Mouse (Mus musculus): ENCODE measurements at regions not wholly inside any gene's neighbourhood (a gene's known extent, or its start where the extent isn't known, plus 50 kb on each side); places are given as distances from the start of the nearest gene placed in this dataset.
A peak's percentile ranks its signal among the peaks of the same experiment; 100 is the strongest.

DNA sequence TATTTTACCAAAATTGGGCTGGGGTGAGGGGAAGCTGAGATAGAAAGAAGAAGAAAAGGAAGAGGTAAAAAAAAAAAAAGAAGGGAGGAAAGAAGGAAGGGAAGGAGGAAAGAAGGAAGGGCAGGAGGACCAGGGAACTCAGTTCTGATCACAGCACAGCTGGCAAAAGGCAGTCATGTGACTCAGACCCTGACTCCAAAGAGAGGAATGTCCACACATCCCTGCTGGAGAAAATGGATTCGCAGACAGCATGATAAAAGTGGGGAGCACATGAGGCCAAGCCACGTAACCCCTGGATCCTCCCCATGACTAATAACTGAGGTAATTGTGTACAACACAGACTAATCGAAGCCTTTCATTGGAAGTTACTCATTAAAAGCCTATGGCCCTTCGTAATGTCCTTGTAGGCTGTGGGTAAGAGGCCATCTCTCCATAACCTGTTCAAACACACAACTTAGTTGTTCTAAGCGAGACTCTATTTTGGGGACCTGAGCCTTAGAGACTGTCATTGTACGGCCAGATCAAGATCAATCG lies 162.2 kb downstream of the Zfp36l1 start:
- H3K27me3 ChIP-seq (ENCODE audit: control insufficient read depth, insufficient read depth, low read length) = no peaks in the 10 kb centered on the region
- WGBS = 91% methylated on average over 7 of the region's 7 CpGs
- DNase-seq (ENCODE audit: low read depth in 1 of 2, low spot score in 2 of 2) = no peak
- H3K4me3 ChIP-seq (ENCODE audit: extremely low read depth, insufficient read depth, insufficient read length) = no peak overlapping the region
- no peak overlapping the region for H3K27ac ChIP-seq (ENCODE audit: insufficient read depth, low read length)
- TF ChIP-seq CTCF (IDR thresholded peaks at IDR 0.05; ENCODE audit: extremely low read depth, insufficient read depth, insufficient read length, insufficient replicate concordance) = no peak
- no peak for TF ChIP-seq POLR2A (IDR thresholded peaks at IDR 0.05; ENCODE audit: low read depth, low read length)
- no peaks in the 10 kb centered on the region for H3K36me3 ChIP-seq (ENCODE audit: control insufficient read depth, insufficient read depth, low read length)
- no peaks in the 10 kb centered on the region for H3K4me1 ChIP-seq (ENCODE audit: control insufficient read depth, insufficient read depth, insufficient read length)

DNA sequence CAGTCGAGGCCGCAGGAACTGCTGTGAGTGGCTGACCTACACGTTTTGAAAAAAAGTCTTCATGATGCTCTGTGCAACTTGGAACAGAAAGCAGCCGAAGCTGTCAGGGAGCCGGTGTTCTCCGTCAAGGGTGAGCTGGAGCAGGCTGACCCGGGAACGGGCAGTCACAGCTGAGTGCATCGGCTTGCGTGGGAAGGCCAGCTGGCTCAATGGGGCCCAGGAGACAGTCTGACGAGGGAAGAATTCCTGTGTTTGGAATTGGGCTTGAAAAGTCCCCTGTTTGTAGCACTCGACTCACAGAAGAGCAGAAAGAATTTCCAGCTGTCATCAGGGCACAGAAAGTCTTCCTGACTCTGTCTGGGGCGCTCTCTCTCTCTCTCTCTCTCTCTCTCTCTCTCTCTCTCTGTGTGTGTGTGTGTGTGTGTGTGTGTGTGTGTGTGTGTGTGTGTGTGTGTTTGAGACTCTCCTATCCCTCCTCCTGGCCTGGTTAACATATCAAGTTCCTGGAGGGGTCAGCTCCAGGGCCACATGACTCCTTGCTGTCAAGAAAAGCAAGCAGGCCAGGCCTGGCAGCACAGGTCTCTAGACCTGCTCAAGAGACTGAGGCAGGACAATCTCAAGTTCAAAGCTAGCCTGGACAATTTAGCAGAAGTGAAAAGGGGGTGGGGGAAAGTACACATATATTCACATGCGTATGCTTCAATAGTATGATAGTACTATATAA lies 163.6 kb downstream of the Zfp36l1 start:
- Histone ChIP-seq H3K4me1 (ENCODE audit: control insufficient read depth, insufficient read depth, insufficient read length) (peaks cover 3% of the 10 kb centered on the region; the same call in 1 of the 2 replicates), H3K27me3 (ENCODE audit: control insufficient read depth, insufficient read depth, low read length) (no peaks in the 10 kb centered on the region), H3K36me3 (ENCODE audit: control insufficient read depth, insufficient read depth, low read length) (no peaks in the 10 kb centered on the region), H3K27ac (ENCODE audit: insufficient read depth, low read length) (no peak overlapping the region), H3K4me3 (ENCODE audit: extremely low read depth, insufficient read depth, insufficient read length) (no peak overlapping the region)
- peak in 1 of 2 experiments; percentile 18 for DNase-seq (ENCODE audit: low read depth in 1 of 2, low spot score in 2 of 2)
- no peak for TF ChIP-seq POLR2A (IDR thresholded peaks at IDR 0.05; ENCODE audit: low read depth, low read length)
- WGBS = 87% methylated on average over 14 of the region's 14 CpGs

DNA sequence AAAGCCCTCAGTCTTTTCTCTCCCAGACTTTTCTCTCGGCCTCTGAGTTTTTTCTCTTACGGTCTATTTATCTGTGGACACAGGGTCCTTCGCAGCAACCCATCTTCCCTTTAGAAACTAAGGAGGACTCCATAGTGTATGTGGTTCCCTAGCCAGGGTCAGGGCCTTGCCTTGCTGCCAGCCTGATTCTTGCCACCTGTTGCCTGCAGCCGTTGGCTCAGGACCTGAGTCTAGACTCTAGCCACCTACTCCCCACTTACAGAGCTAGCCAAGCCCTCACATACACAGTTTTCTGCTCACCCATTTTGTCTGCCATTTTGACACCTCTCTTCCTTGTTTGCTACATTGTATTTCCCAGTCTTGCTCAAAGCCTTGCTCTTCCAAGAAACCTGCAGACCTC lies 165.2 kb downstream of the Zfp36l1 start:
- TF ChIP-seq POLR2A (IDR thresholded peaks at IDR 0.05; ENCODE audit: low read depth, low read length) = no peak
- Histone ChIP-seq H3K27ac (ENCODE audit: insufficient read depth, low read length) (no peak overlapping the region), H3K27me3 (ENCODE audit: control insufficient read depth, insufficient read depth, low read length) (no peaks in the 10 kb centered on the region), H3K36me3 (ENCODE audit: control insufficient read depth, insufficient read depth, low read length) (no peaks in the 10 kb centered on the region), H3K4me3 (ENCODE audit: extremely low read depth, insufficient read depth, insufficient read length) (no peak overlapping the region), H3K4me1 (ENCODE audit: control insufficient read depth, insufficient read depth, insufficient read length) (peaks cover 3% of the 10 kb centered on the region; the same call in 1 of the 2 replicates)
- no peak for DNase-seq (ENCODE audit: low read depth in 1 of 2, low spot score in 2 of 2)
- WGBS = 90% methylated on average over 4 of the region's 4 CpGs

DNA sequence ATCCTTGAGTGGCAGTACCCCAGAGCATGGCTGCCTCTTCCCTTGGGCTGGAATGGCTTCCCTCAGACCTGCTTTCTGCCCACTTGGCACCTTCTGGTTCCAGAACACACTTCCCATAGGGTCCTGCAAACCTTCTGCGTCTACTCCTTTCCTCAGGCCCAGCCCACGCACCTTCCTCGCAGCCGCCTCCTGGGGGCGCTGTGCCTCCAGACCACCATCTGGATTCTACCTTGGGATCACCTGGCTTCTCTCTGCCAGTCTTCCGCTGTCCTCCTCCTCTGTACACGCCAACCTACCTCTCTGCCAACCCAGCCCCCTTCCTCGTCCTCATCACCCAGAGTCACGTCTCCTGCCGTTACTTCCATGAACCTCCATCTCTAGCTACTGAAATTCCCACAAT lies 166.0 kb downstream of the Zfp36l1 start:
- peaks cover 3% of the 10 kb centered on the region; the same call in 1 of the 2 replicates for H3K4me1 ChIP-seq (ENCODE audit: control insufficient read depth, insufficient read depth, insufficient read length)
- TF ChIP-seq POLR2A (IDR thresholded peaks at IDR 0.05; ENCODE audit: low read depth, low read length) = no peak
- peak; percentile 30; the same call in 1 of the 2 replicates for TF ChIP-seq CTCF (IDR thresholded peaks at IDR 0.05; ENCODE audit: extremely low read depth, insufficient read depth, insufficient read length, insufficient replicate concordance)
- WGBS = 90% methylated on average over 10 of the region's 10 CpGs
- H3K27ac ChIP-seq (ENCODE audit: insufficient read depth, low read length) = no peak overlapping the region; the same call in 1 of the 2 replicates
- DNase-seq (ENCODE audit: low read depth in 1 of 2, low spot score in 2 of 2) = no peak
- H3K27me3 ChIP-seq (ENCODE audit: control insufficient read depth, insufficient read depth, low read length) = no peaks in the 10 kb centered on the region
- no peak overlapping the region for H3K4me3 ChIP-seq (ENCODE audit: extremely low read depth, insufficient read depth, insufficient read length)
- H3K36me3 ChIP-seq (ENCODE audit: control insufficient read depth, insufficient read depth, low read length) = no peaks in the 10 kb centered on the region

DNA sequence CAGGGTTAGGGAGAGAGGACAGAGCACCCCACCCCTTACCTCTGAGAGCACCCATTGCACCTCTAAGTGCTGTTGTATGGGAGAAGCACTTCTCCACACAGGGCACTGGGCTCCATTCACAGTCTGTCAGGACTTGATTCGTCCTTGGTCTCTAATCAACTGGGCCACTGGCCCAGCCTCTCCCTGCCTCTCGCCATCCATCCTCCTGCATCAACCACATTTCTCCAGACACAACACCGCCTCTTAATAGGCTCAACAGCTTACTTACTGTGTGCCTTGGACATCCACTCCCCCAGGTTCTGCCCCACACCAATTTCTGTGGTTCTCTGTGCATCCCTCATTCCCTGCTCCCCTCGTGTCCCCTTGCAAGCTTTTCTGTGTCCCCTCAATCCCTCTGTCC lies 166.9 kb downstream of the Zfp36l1 start:
- no peak overlapping the region for H3K4me3 ChIP-seq (ENCODE audit: extremely low read depth, insufficient read depth, insufficient read length)
- 89% methylated on average over 4 of the region's 4 CpGs for WGBS
- no peaks in the 10 kb centered on the region for H3K36me3 ChIP-seq (ENCODE audit: control insufficient read depth, insufficient read depth, low read length)
- peaks cover 3% of the 10 kb centered on the region; the same call in 1 of the 2 replicates for H3K4me1 ChIP-seq (ENCODE audit: control insufficient read depth, insufficient read depth, insufficient read length)
- H3K27me3 ChIP-seq (ENCODE audit: control insufficient read depth, insufficient read depth, low read length) = no peaks in the 10 kb centered on the region
- DNase-seq (ENCODE audit: low read depth in 1 of 2, low spot score in 2 of 2) = no peak
- TF ChIP-seq POLR2A (IDR thresholded peaks at IDR 0.05; ENCODE audit: low read depth, low read length) (no peak), CTCF (IDR thresholded peaks at IDR 0.05; ENCODE audit: extremely low read depth, insufficient read depth, insufficient read length, insufficient replicate concordance) (no peak)
- peak overlapping the region; percentile 29; the same call in 1 of the 2 replicates for H3K27ac ChIP-seq (ENCODE audit: insufficient read depth, low read length)

DNA sequence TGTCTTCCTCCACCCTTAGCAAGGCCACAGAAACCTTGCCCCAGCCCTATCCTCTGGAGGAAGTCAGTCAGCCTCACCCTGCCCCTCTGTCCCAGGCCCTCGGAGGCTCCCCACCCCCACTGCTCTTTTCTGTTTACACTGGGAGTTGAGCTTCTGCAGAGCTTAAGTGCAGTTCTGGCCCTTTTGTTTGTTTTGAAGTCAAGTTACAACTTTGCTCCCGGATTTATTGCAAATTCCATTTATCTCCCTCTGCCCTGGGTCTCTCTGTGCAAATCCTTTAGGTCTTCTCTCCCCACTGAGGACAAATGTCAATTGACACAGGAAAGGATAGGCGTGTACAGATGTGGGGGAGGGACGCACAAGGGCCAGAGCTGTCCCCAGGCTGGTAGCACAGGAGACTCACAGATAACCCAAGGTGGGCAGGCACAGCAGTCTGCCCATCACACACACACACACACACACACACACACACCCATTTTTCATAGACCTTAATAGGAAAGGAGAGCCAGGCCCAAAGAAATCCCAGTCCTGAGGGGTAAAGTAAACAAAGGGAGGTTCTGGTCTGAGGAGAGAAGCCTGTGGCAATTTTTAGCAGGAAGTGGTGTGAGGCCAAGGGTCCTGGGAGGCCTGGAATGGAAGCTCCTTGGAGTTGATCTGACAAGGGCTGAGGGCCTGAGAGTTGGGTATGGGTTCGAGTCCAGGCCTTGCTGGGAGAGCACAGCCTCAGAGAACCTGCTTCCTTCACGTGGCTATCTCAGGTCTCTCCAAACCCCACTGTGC lies 167.9 kb downstream of the Zfp36l1 start:
- Histone ChIP-seq H3K4me3 (ENCODE audit: extremely low read depth, insufficient read depth, insufficient read length) (no peak overlapping the region), H3K27ac (ENCODE audit: insufficient read depth, low read length) (peak overlapping the region; percentile 49), H3K36me3 (ENCODE audit: control insufficient read depth, insufficient read depth, low read length) (no peaks in the 10 kb centered on the region), H3K4me1 (ENCODE audit: control insufficient read depth, insufficient read depth, insufficient read length) (peaks cover 3% of the 10 kb centered on the region; the same call in 1 of the 2 replicates), H3K27me3 (ENCODE audit: control insufficient read depth, insufficient read depth, low read length) (no peaks in the 10 kb centered on the region)
- no peak for DNase-seq (ENCODE audit: low read depth in 1 of 2, low spot score in 2 of 2)
- 66% methylated on average over 6 of the region's 6 CpGs for WGBS
- no peak for TF ChIP-seq POLR2A (IDR thresholded peaks at IDR 0.05; ENCODE audit: low read depth, low read length)
- TF ChIP-seq CTCF (IDR thresholded peaks at IDR 0.05; ENCODE audit: extremely low read depth, insufficient read depth, insufficient read length, insufficient replicate concordance) = no peak
